Mouse (Mus musculus) kidney, adult 8-10 months (tissue): ENCODE measurements around the gene Lpcat2b.

Source experiments
- DNase-seq, 2 experiments: peaks; one replicate each; pipeline ENCODE4 v3.0.0; 2022

Lpcat2b gene

DNA sequence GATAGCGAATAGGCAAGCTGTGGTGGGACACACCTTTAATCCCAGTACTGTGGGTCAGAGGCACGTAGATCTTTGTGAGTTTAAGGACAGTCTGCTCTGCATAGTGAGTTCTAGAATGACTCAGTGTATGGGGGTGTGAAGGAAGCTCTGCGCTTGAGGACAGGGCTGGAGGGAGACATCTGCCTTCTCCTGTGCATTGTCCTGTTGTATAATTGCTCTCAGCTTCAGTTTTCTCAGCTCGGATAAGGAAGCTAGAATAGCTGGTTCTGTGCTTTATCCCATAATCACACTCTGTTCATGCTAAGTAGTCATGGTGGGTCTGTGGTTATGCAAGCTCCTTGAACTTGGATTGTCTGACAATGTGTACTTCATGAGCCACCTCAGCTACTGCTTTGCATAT lies 17.4 kb downstream of the Lpcat2b start:
- DNase-seq = no peak

DNA sequence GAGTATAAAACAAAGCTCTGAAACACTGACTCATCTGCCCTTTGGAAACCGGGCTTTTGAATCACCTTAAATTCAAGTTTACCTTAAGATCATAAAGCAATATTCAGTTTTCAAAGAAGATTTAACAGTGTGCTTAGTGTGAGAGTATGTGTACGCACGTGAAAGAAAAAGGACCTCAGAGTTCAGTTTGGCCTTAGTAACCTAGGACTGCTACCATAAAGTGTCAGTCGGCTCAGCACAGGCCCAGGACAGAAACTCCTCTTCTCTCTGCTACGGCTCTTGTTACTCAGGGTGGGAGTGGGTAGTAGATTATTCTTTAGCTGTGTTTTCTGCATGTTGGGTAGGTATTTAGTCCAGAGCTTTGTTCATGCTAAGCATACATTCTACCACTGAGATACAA lies 18.3 kb downstream of the Lpcat2b start:
- DNase-seq = no peak

DNA sequence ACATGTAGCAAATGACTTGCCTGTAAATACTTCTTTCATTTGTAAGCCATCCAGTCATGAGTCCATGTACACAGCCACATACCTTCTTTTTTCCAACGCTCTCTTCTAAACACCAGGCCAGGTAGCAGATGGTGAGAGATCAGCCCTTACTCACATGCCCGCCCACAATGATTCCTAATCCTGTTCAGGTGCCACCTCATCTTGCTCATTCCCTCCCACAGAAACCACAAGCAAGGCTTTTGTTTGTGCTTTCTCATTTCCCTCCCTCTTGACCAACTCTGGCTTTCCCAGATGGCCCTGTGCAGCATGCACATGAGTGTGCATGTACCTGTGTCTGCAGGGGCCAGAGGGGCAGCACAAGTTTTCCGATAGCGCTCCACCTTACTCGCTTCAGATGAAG lies 18.9 kb downstream of the Lpcat2b start:
- DNase-seq = no peak

DNA sequence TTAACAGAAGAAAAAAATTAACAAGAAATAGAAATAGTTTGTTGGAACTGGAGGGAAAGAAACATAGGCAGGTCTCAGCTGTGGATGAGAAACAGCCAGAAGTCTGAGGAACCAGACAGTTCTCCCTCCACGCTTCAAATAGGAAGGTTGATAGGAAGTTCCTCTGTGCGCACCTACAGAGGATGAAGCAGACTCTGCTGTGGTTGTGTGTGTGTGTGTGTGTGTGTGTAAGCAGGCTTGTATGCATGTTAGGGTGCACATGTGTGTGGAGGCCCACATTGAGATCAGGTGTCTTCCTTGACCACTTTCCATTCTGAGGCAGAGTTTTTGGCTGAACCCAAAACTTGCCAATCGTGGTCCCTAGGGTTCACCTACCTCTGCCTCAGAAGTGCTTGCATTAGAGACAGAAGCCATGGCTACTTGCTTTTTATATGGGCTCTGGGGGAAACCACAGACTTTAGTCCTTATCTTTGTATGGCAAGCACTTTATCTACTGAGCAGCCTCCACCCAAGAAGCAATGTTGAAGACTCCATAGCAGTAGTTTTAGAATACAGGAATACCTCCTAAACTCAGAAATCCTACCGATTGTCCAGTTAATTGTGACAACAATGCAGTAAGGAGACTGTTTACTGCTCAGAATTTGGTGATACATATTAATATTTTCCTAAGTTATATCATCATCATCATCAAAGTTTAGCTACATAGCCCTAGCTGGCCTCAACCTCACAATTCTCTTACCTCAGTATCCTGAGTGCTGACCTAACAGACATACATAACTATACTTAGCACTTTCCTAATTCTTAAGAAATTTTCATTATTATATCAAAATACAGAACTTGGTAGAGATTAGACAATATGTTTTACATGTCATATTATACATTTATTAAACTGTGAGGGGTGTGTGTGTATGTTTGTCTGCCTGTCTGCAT lies 31.1 kb downstream of the Lpcat2b start:
- DNase-seq = no peak

DNA sequence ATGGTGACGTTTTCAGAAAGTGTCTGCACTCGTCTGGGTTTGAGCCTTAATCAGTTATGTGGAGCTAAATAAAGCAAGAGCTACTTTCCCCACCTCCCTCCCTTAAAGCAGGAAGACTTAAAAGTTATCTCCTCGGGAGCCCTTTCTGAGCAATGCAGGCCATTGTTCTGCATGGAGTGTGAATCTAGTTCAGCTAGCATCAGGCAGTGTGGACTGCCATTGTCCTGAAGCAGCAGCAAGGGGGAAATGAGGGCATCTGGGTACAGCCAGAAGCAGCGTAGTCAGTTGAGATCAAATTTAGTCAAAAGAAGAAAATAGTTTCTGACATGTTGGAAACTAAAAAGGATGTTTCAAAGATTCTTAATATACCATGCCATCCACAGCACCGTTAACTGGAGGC lies 35.2 kb downstream of the Lpcat2b start:
- DNase-seq = no peak

DNA sequence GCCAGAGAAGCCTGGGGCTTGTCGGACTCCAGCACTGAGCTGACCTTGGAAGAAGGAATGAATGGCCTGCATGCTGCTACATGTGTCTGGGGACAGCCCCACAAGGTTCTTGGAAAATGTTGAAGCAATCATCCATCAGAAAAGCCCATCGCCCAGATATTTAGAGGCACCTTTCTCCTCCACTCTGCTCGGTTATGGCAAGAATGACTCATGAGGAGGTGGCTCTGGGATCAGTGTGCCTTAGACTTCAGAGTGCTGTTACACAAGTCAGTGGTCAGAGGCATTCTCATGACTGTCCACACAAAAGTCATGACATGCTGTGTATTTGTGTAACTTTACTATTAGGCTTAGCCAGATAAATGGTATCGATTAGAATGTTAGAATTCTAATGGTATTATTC lies 35.7 kb downstream of the Lpcat2b start:
- no peak for DNase-seq

DNA sequence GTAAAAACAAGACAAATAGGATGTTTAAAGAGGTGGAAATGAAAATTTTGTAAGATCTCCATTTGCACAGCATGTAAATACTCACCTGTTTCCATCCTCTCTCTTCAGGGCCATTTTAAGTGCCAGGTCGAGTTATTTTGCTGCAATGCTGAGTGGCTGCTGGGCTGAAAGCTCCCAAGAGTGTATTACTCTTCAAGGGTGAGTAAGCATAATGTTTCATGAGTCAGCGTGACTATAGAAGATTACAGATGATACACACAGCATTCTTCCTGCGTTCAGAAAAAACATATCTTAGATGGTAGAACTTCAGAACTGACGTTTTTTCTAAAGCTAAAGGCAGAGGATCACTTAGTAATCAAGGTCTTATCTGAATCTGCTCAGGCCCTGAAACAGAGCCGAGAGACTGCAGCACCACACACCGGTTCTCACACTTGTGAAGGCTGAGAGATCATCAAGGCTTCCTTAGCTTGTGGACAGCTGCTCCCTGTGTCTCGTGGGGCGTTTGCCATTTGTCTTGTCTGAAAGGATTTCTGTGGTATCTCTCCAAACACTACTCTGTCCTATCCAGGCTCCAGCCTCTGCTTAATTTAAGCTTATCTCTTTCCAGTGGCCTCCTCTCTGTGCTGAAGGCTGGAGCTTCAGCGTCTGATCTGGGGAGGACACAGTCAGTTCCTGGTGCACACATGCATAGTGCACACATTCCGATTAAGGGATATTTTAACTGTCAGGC lies 39.4 kb downstream of the Lpcat2b start:
- DNase-seq = no peak

DNA sequence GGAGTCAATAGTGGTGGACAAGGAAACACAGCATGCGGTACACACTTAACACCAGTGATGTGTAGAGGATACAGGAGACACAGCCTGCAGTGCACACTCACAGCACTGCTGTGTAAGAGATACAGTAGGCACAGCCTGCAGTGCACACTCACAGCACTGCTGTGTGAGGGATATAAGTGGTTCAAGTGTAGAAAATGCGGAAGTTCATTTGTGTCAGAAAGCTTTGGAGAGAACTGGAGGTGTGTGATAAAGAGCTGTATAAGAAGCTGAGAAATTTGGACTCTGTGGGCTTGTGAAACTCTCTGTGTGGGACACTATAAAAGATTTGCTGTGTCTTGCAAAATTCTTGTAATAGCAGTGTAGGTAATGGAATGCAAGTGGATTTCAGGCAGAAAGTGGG lies 48.8 kb downstream of the Lpcat2b start:
- DNase-seq = no peak
